Mouse (Mus musculus): Measurements from ENCODE around the gene Traf3.

DNA sequence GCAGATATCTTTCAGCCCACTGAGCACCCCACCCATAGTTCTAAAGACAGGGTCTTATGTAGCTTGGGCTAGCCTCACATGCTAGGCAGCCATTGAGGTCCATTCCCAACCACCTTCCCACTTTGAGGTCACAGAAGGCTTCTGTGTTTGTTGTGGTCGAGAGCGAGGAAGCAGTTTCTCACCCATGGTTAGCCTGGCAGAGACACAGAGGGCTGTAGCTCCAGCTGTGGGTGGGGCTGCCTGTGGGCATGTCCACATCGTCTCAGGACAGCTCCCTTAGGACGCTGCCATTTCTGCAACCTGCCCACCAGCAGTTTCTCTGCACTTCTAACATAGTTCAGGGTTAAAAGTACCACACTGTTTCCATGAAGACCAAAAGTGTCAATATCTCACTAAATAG lies 61.2 kb downstream of the Traf3 start:
- TF ChIP-seq POLR2A (IDR thresholded peaks at IDR 0.05; ENCODE audit: extremely low read depth, insufficient read depth, low read length) (no peak), CTCF (IDR thresholded peaks at IDR 0.05; ENCODE audit: low read depth, low read length) (no peak)
